Mouse (Mus musculus): ENCODE results near the gene Arid4a. TPM values are rescaled to one million over a fixed set of nuclear protein-coding genes. Genes with fewer than 3 reads are reported as not detected.

Arid4a gene
- total and polyA plus RNA-seq, 3 experiments: 6.7 to 13.0 TPM; not detected in 1

DNA sequence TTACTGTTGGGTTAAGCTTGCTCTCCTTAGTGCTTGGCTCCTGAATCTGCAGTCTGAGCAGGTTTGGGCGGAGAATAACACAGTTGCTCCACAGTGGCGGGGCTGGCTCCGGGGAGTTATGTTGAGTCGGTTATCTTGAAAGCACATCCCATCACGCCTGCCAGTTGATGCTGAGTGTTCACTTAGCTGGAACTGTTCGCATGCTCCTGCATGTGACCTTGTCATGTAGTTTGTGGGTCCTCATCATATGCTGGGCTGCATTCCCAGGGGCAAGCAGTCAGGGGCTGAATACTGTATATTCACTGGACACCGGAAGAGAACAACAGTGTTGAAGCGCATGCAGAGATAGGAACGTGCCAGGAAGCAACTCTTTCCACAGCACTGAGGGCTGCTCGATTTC is 97.3 kb downstream of the Arid4a start (continued):
- TF ChIP-seq MAZ (IDR thresholded peaks at IDR 0.05; ENCODE audit: low read depth, low read length): no peak
- no peak for TF ChIP-seq JUND (IDR thresholded peaks at IDR 0.05; ENCODE audit: low read depth, low read length)
- TF ChIP-seq EP300 (IDR thresholded peaks at IDR 0.05; ENCODE audit: low read depth in 1 of 2, low read length in 2 of 2): peak; percentile 6 to 60; a peak in 3 of 4 replicates
- no peak for TF ChIP-seq GABPA (IDR thresholded peaks at IDR 0.05; ENCODE audit: low read depth, low read length)

DNA sequence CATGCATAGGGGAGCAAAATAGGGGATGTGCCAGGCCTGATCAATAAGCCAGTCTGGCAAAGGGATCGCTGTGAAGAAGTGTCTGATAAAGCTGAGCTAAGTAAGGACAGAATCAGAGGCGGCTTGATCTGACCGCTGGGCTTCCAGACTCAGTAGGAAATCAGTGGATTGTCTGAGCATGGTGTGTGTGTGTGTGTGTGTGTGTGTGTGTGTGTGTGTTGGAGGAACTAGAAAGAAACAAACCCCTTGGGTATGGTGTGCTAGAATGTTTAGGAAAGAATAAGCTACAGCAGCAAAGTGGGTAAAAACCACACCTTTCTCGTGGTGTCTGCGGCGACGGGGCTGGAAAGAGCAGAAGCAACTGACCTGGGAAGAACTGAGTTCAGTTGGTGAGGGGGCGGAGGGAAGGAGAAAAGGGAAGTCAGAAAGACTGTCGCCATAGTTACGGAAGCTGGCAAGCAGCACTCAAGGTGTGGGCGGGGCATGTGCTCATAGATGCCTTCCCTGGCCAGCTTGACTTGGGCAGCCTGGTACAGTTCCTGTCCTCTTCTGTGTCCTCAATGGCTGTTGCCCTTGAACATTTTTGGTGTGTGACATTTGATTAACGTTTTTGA is 98.0 kb downstream of the Arid4a start:
- Histone ChIP-seq H3K9me3 (replicated peaks; ENCODE audit: insufficient read depth, low read length) (no peaks in the 10 kb centered on the region), H3K9ac (ENCODE audit: control insufficient read depth, low read depth, low read length, poor library complexity, severe bottlenecking) (peak overlapping the region; percentile 60), H3K27ac (ENCODE audit: control insufficient read depth, low read depth, low read length) (peak overlapping the region; percentile 80), H3K4me1 (ENCODE audit: control insufficient read depth in 1 of 2, insufficient read depth in 2 of 2, low read length in 2 of 2) (peaks cover 7 to 15% of the 10 kb centered on the region in 2 experiments), H3K27me3 (ENCODE audit: control insufficient read depth in 1 of 2, insufficient read depth in 2 of 2, low read length in 2 of 2) (no peaks in the 10 kb centered on the region), H3K36me3 (ENCODE audit: control insufficient read depth in 1 of 2, insufficient read depth in 2 of 2, low read length in 2 of 2) (peaks cover 0 to 6% of the 10 kb centered on the region in 2 experiments; a peak in 2 of 4 replicates), H3K4me3 (ENCODE audit: control insufficient read depth in 1 of 2, insufficient read depth in 1 of 2, low read depth in 2 of 2, low read length in 2 of 2) (peak overlapping the region; percentile 50 to 57), H3K79me2 (ENCODE audit: control insufficient read depth, insufficient read depth, low read length, poor library complexity) (no peaks in the 10 kb centered on the region)
- peak; percentile 97 for DNase-seq (ENCODE audit: low read depth, low spot score)
- TF ChIP-seq MAZ (IDR thresholded peaks at IDR 0.05; ENCODE audit: low read depth, low read length) (peak; percentile 83; the same call in 1 of the 2 replicates), E2F4 (IDR thresholded peaks at IDR 0.05; ENCODE audit: borderline replicate concordance, low read depth, low read length) (no peak), JUND (IDR thresholded peaks at IDR 0.05; ENCODE audit: low read depth, low read length) (no peak), GABPA (IDR thresholded peaks at IDR 0.05; ENCODE audit: low read depth, low read length) (no peak), UBTF (IDR thresholded peaks at IDR 0.05; ENCODE audit: borderline replicate concordance, insufficient read depth, low read depth, low read length) (no peak), EP300 (IDR thresholded peaks at IDR 0.05; ENCODE audit: low read depth in 1 of 2, low read length in 2 of 2) (peak in 1 of 2 experiments; percentile 72; a peak in 2 of 4 replicates), TAL1 (IDR thresholded peaks at IDR 0.05; ENCODE audit: low read length) (no peak), HCFC1 (IDR thresholded peaks at IDR 0.05; ENCODE audit: low read depth, low read length) (peak; percentile 64), MEF2A (IDR thresholded peaks at IDR 0.05; ENCODE audit: extremely low read depth, insufficient replicate concordance, low read depth, low read length, poor library complexity, severe bottlenecking) (no peak), MAX (IDR thresholded peaks at IDR 0.05; ENCODE audit: low read length) (peak; percentile 78), CTCF (IDR thresholded peaks at IDR 0.05 in 2 of 3, conservative IDR thresholded peaks at IDR 0.05 in 1 of 3; ENCODE audit: control insufficient read depth in 1 of 3, insufficient read depth in 1 of 3, low read depth in 2 of 3, low read length in 3 of 3, poor library complexity in 1 of 3, severe bottlenecking in 1 of 3) (no peak), MYB (IDR thresholded peaks at IDR 0.05; ENCODE audit: low read depth, low read length) (peak; percentile 85), MAFK (IDR thresholded peaks at IDR 0.05; ENCODE audit: borderline replicate concordance, low read depth, low read length) (no peak), RCOR1 (IDR thresholded peaks at IDR 0.05; ENCODE audit: low read depth, low read length) (no peak; the same call in none of the 2 replicates), TBP (IDR thresholded peaks at IDR 0.05; ENCODE audit: low read depth, low read length) (0 out of 2 replicates have a peak, but pooled peaks have one; percentile 36), ZMIZ1 (IDR thresholded peaks at IDR 0.05; ENCODE audit: low read depth, low read length) (peak; percentile 76), MYC (IDR thresholded peaks at IDR 0.05; ENCODE audit: low read depth, low read length) (peak; percentile 80; the same call in 1 of the 2 replicates), BHLHE40 (IDR thresholded peaks at IDR 0.05; ENCODE audit: borderline replicate concordance, low read depth, low read length) (no peak), KAT2A (conservative IDR thresholded peaks at IDR 0.05; ENCODE audit: low read depth, low read length) (no peak), ZKSCAN1 (IDR thresholded peaks at IDR 0.05; ENCODE audit: low read depth, low read length) (no peak), RAD21 (IDR thresholded peaks at IDR 0.05; ENCODE audit: low read depth, low read length) (no peak), MXI1 (IDR thresholded peaks at IDR 0.05; ENCODE audit: low read depth, low read length) (peak; percentile 79), ETS1 (IDR thresholded peaks at IDR 0.05; ENCODE audit: low read depth, low read length) (peak; percentile 67; the same call in 1 of the 2 replicates), POLR2AphosphoS2 (IDR thresholded peaks at IDR 0.05; ENCODE audit: low read length) (peak; percentile 60; the same call in 1 of the 2 replicates), POLR2A (IDR thresholded peaks at IDR 0.05; ENCODE audit: control insufficient read depth in 1 of 2, insufficient read depth in 1 of 2, low read depth in 1 of 2, low read length in 2 of 2, poor library complexity in 1 of 2) (peak in 1 of 2 experiments; percentile 63; a peak in 1 of 4 replicates), POLR2AphosphoS5 (IDR thresholded peaks at IDR 0.05; ENCODE audit: borderline replicate concordance, low read depth, low read length) (no peak), SIN3A (IDR thresholded peaks at IDR 0.05; ENCODE audit: low read length) (peak; percentile 89), ZC3H11A (IDR thresholded peaks at IDR 0.05; ENCODE audit: low read depth, low read length) (no peak), CHD1 (IDR thresholded peaks at IDR 0.05; ENCODE audit: low read depth, low read length) (0 out of 2 replicates have a peak, but pooled peaks have one; percentile 25), ZNF384 (IDR thresholded peaks at IDR 0.05; ENCODE audit: low read depth, low read length) (no peak), ELF1 (IDR thresholded peaks at IDR 0.05; ENCODE audit: low read depth, low read length) (peak; percentile 68; the same call in 1 of the 2 replicates), USF1 (IDR thresholded peaks at IDR 0.05; ENCODE audit: low read depth, low read length) (peak; percentile 63; the same call in 1 of the 2 replicates)
